Mouse (Mus musculus): ENCODE results near the gene Gm34653. TPM values are rescaled to one million over a fixed set of nuclear protein-coding genes. Genes with fewer than 3 reads are reported as not detected.
"Not testable (repeated sequence)": the region's sequence is repeated elsewhere in the genome, so short reads cannot be mapped to it uniquely, and the experiment has no call there.

The Gm34653 gene
- total and polyA plus RNA-seq, 3 experiments = not detected

DNA sequence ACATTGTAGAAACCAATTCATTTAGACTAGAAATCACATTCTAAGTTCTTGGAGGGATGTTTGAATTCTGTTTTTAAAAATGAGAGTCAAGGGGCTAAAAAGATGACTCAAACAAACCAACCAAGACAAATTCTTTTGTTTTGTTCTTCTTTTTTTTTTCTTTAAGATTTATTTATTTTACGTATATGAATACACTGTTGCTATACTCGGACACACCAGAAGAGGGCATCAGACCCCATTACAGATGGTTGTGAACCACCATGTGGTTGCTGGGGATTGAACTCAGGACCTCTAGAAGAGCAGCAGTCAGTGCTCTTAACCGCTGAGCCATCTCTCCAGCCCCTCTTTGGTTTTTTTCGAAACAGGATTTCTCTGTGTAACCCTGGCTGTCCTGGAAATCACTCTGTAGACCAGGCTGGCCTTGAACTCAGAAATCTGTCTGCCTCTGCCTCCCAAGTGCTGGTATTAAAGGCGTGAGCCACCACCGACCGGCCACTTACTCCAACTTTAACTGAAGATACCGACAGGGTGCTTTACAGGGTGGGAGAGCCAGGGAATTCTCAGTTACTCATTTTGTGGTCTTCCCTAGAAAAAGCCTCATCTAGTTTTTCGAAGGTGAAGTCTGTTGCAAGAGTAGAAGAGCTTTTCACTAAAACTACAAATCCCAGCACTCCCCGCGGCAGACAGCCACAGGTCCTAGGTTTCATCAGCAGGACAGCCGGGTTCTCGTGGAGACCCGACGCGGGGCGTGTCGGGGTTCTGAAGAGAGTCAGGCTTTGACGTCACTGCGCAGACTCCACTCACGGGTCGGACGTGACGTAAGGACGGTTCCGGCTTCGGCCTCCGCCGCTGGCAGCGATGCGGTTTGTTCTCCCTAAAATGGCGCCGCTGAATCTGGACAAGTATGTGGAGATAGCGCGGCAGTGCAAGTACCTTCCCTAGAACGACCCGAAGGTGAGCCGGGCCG, 31.0 kb upstream of the Gm34653 start (continued):
- no peak for TF ChIP-seq JUN (IDR thresholded peaks at IDR 0.05; ENCODE audit: insufficient read depth, low read depth, low read length)
- TF ChIP-seq UBTF (IDR thresholded peaks at IDR 0.05; ENCODE audit: low read depth, low read length) = no peak
- TF ChIP-seq HCFC1 (IDR thresholded peaks at IDR 0.05; ENCODE audit: low read depth, low read length) = peak; percentile 97
- TF ChIP-seq MAFK (IDR thresholded peaks at IDR 0.05; ENCODE audit: insufficient replicate concordance, low read length) = no peak
- peak; percentile 86; the same call in 1 of the 2 replicates for TF ChIP-seq POLR2AphosphoS2 (IDR thresholded peaks at IDR 0.05; ENCODE audit: low read depth, low read length)
- peak; percentile 86 for TF ChIP-seq ELF1 (IDR thresholded peaks at IDR 0.05; ENCODE audit: low read depth, low read length)
- TF ChIP-seq SIN3A (IDR thresholded peaks at IDR 0.05; ENCODE audit: low read length) = peak; percentile 87
- no peak for TF ChIP-seq CHD1 (IDR thresholded peaks at IDR 0.05; ENCODE audit: low read depth, low read length)
- peak; percentile 89 for TF ChIP-seq NELFE (IDR thresholded peaks at IDR 0.05; ENCODE audit: low read depth, low read length)
- no peak for TF ChIP-seq MAZ (IDR thresholded peaks at IDR 0.05; ENCODE audit: low read depth, low read length)
- TF ChIP-seq RCOR1 (conservative IDR thresholded peaks at IDR 0.05; ENCODE audit: low read depth, low read length) = no peak; the same call in 1 of the 2 replicates
- peak; percentile 95 for TF ChIP-seq KAT2A (IDR thresholded peaks at IDR 0.05; ENCODE audit: insufficient replicate concordance, low read length)

DNA sequence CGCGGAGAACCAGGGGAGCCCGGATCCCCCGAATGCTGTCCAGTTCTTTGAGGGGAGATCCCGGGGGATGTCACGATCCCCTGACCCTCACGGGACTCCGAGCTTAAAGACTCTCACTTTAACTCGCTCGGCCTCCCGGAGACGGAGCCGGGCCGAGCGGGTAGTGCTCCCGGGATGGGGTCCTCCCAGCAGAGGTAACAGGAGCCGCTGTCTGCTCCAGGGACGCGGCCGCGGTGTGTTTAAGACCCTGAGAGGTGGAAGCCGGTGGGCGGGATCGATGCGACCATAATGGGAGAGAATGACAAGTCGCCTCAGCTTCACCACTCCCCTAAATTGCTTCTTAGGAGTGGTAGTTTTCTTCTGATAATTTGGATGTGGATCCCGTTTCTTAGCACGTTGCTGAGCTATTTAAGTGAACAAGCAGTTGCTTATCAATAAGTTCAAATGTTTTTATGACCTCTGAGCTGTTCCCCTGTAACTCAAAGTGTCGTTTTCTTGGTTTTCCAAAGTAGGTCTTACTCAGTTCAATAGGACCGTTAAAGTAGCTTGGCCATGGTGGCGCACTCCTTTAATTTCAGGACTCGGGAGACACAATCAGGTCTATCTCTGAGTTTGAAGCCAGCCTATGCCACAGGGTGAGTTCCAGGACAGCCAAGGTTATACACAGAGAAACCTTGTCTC, 30.1 kb upstream of the Gm34653 start:
- Histone ChIP-seq H3K36me3 (replicated peaks in 1 of 2; ENCODE audit: control insufficient read depth in 1 of 2, insufficient read depth in 1 of 2, low read length in 1 of 2) (peaks cover 12 to 35% of the 10 kb centered on the region in 2 experiments), H3K4me1 (ENCODE audit: control insufficient read depth in 1 of 2, insufficient read depth in 2 of 2) (peaks cover 3 to 53% of the 10 kb centered on the region in 2 experiments), H3K4me2 (ENCODE audit: insufficient read depth, low read depth, poor library complexity, severe bottlenecking) (peak overlapping the region; percentile 57), H3K9ac (ENCODE audit: insufficient read depth, low read depth) (peak overlapping the region; percentile 98), H3K27ac (ENCODE audit: insufficient read depth, low read depth) (peak overlapping the region; percentile 77), H3K4me3 (replicated peaks in 1 of 3; ENCODE audit: low read depth in 2 of 3, low read length in 2 of 3, poor library complexity in 1 of 3) (peak overlapping the region; percentile 62 to 78 (median 64)), H3K79me2 (replicated peaks; ENCODE audit: control insufficient read depth, extremely low read depth, insufficient read depth, poor library complexity, severe bottlenecking) (peaks cover 48% of the 10 kb centered on the region)
- DNase-seq (ENCODE audit: extremely low read depth); H3K9me3 ChIP-seq (replicated peaks; ENCODE audit: low read length); H3K27me3 ChIP-seq (replicated peaks); in situ Hi-C loops (cut with MboI; ENCODE audit: low pct_ligation_motif_present, low pct_unique_long_range_greater_than_20kb, low sequenced_read_pairs); dilution Hi-C loops (cut with MboI; ENCODE audit: extremely low pct_ligation_motif_present, extremely low pct_unique_long_range_greater_than_20kb, low sequenced_read_pairs): not testable (repeated sequence)
- TF ChIP-seq CHD1 (IDR thresholded peaks at IDR 0.05; ENCODE audit: low read depth, low read length) = peak; percentile 70; the same call in 1 of the 2 replicates
- TF ChIP-seq SIN3A (IDR thresholded peaks at IDR 0.05; ENCODE audit: low read length) = 0 out of 2 replicates have a peak, but pooled peaks have one; percentile 7
- TF ChIP-seq CTCF (conservative IDR thresholded peaks at IDR 0.05 in 1 of 2, IDR thresholded peaks at IDR 0.05 in 1 of 2; ENCODE audit: low read depth in 2 of 2, low read length in 2 of 2) = peak in 1 of 2 experiments; percentile 13; a peak in 1 of 4 replicates

DNA sequence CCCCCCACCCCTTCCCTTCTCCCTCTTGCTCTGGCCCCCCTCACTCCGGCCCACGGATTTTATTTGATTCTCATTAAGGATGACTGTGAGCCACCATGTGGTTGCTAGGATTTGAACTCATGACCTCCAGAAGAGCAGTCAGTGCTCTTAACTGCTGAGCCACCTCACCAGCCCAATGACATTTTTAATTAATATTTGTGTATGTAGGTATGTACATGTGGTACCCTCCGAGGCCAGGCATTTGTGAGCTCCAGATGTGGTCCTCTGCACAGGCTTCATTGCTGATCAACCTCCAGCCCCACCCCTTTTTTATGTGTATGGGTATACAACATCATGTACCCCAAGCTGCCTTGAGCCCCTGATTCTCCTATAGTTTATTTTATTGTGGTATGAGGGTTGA, 29.1 kb upstream of the Gm34653 start:
- dilution Hi-C loops (cut with MboI; ENCODE audit: extremely low pct_ligation_motif_present, extremely low pct_unique_long_range_greater_than_20kb, low sequenced_read_pairs) (no loop called here), in situ Hi-C loops (cut with MboI; ENCODE audit: low pct_ligation_motif_present, low pct_unique_long_range_greater_than_20kb, low sequenced_read_pairs) (no loop called here)
- peaks cover 8 to 51% of the 10 kb centered on the region in 2 experiments for H3K4me1 ChIP-seq (ENCODE audit: control insufficient read depth in 1 of 2, insufficient read depth in 2 of 2)
- peak overlapping the region in 2 of 3 experiments; percentile 27 to 55 for H3K4me3 ChIP-seq (replicated peaks in 1 of 3; ENCODE audit: low read depth in 2 of 3, low read length in 2 of 3, poor library complexity in 1 of 3)
- H3K9ac ChIP-seq (ENCODE audit: insufficient read depth, low read depth) = peak overlapping the region; percentile 98; the same call in 1 of the 2 replicates
- no peak for DNase-seq (ENCODE audit: extremely low read depth)
- peaks cover 57% of the 10 kb centered on the region for H3K79me2 ChIP-seq (replicated peaks; ENCODE audit: control insufficient read depth, extremely low read depth, insufficient read depth, poor library complexity, severe bottlenecking)
- H3K4me2 ChIP-seq (ENCODE audit: insufficient read depth, low read depth, poor library complexity, severe bottlenecking) = peak overlapping the region; percentile 79
- H3K27ac ChIP-seq (ENCODE audit: insufficient read depth, low read depth) = no peak overlapping the region
- no peaks in the 10 kb centered on the region for H3K27me3 ChIP-seq (replicated peaks)
- peaks cover 18 to 43% of the 10 kb centered on the region in 2 experiments for H3K36me3 ChIP-seq (replicated peaks in 1 of 2; ENCODE audit: control insufficient read depth in 1 of 2, insufficient read depth in 1 of 2, low read length in 1 of 2)
- H3K9me3 ChIP-seq (replicated peaks; ENCODE audit: low read length) = no peaks in the 10 kb centered on the region
- TF ChIP-seq CHD2 (IDR thresholded peaks at IDR 0.05; ENCODE audit: low read length) (no peak), SIN3A (IDR thresholded peaks at IDR 0.05; ENCODE audit: low read length) (no peak), UBTF (IDR thresholded peaks at IDR 0.05; ENCODE audit: low read depth, low read length) (no peak), ELF1 (IDR thresholded peaks at IDR 0.05; ENCODE audit: low read depth, low read length) (no peak), MYC (IDR thresholded peaks at IDR 0.05; ENCODE audit: low read depth, low read length) (no peak), ZMIZ1 (IDR thresholded peaks at IDR 0.05; ENCODE audit: low read depth, low read length) (no peak), HCFC1 (IDR thresholded peaks at IDR 0.05; ENCODE audit: low read depth, low read length) (no peak), RCOR1 (conservative IDR thresholded peaks at IDR 0.05; ENCODE audit: low read depth, low read length) (no peak)
